Mouse (Mus musculus): Measurements from ENCODE around the gene Smg1. TPM values are rescaled to one million over a fixed set of nuclear protein-coding genes. Genes with fewer than 3 reads are reported as not detected.
A peak's percentile ranks its signal among the peaks of the same experiment; 100 is the strongest.

Smg1 gene
- polyA plus RNA-seq, 1 experiment from 2014 or later = 19.1 TPM

GRCm38 (mm10) chr7:118242911-118243412 lies 508 bp downstream of the Smg1 start:
- under 1% methylated on average over 48 of the region's 50 CpGs for WGBS
- H3K9me3 ChIP-seq (replicated peaks) = no peaks in the 10 kb centered on the region
- no peaks in the 10 kb centered on the region for H3K36me3 ChIP-seq (ENCODE audit: poor library complexity, severe bottlenecking)
- peak overlapping the region; percentile 94 for H3K27ac ChIP-seq
- H3K4me1 ChIP-seq = peaks cover 16% of the 10 kb centered on the region
- peak overlapping the region; percentile 97 for H3K4me3 ChIP-seq
- peak overlapping the region; percentile 97 for H3K9ac ChIP-seq
- H3K4me2 ChIP-seq = peak overlapping the region; percentile 83
- ATAC-seq = peak; percentile 55
- H3K27me3 ChIP-seq = no peaks in the 10 kb centered on the region

GRCm38 (mm10) chr7:118242309-118242708 lies 1.2 kb downstream of the Smg1 start:
- no peaks in the 10 kb centered on the region for H3K9me3 ChIP-seq (replicated peaks)
- ATAC-seq = no peak
- no peak overlapping the region for H3K27ac ChIP-seq
- peak overlapping the region; percentile 83 for H3K4me2 ChIP-seq
- H3K27me3 ChIP-seq = no peaks in the 10 kb centered on the region
- peaks cover 16% of the 10 kb centered on the region for H3K4me1 ChIP-seq
- WGBS = 20% methylated on average over 6 of the region's 6 CpGs
- H3K4me3 ChIP-seq = peak overlapping the region; percentile 97
- H3K36me3 ChIP-seq (ENCODE audit: poor library complexity, severe bottlenecking) = no peaks in the 10 kb centered on the region
- H3K9ac ChIP-seq = peak overlapping the region; percentile 97

- no peak for ATAC-seq
- Histone ChIP-seq H3K27ac (no peak overlapping the region), H3K4me2 (no peak overlapping the region), H3K9ac (no peak overlapping the region), H3K36me3 (ENCODE audit: poor library complexity, severe bottlenecking) (no peaks in the 10 kb centered on the region), H3K4me3 (no peak overlapping the region), H3K4me1 (peaks cover 16% of the 10 kb centered on the region), H3K9me3 (replicated peaks) (no peaks in the 10 kb centered on the region), H3K27me3 (no peaks in the 10 kb centered on the region)
Measured at GRCm38 (mm10) chr7:118240402-118240801, 3.1 kb downstream of the Smg1 start.

GRCm38 (mm10) chr7:118239996-118240395 lies 3.5 kb downstream of the Smg1 start:
- Histone ChIP-seq H3K4me2 (no peak overlapping the region), H3K27ac (no peak overlapping the region), H3K27me3 (no peaks in the 10 kb centered on the region), H3K9ac (no peak overlapping the region), H3K36me3 (ENCODE audit: poor library complexity, severe bottlenecking) (no peaks in the 10 kb centered on the region), H3K9me3 (replicated peaks) (no peaks in the 10 kb centered on the region), H3K4me3 (no peak overlapping the region), H3K4me1 (peaks cover 16% of the 10 kb centered on the region)
- ATAC-seq = no peak
- 94% methylated on average over 5 of the region's 5 CpGs for WGBS

- Histone ChIP-seq H3K36me3 (ENCODE audit: poor library complexity, severe bottlenecking) (no peaks in the 10 kb centered on the region), H3K27me3 (no peaks in the 10 kb centered on the region), H3K9ac (no peak overlapping the region), H3K9me3 (replicated peaks) (no peaks in the 10 kb centered on the region), H3K4me2 (no peak overlapping the region), H3K4me3 (no peak overlapping the region), H3K4me1 (peaks cover 9% of the 10 kb centered on the region), H3K27ac (no peak overlapping the region)
- no peak for ATAC-seq
Measured at GRCm38 (mm10) chr7:118236949-118237348, 6.5 kb downstream of the Smg1 start.

- 96% methylated on average over 1 of the region's 1 CpGs for WGBS
- Histone ChIP-seq H3K9ac (no peak overlapping the region), H3K36me3 (ENCODE audit: poor library complexity, severe bottlenecking) (no peaks in the 10 kb centered on the region), H3K9me3 (replicated peaks) (no peaks in the 10 kb centered on the region), H3K4me2 (no peak overlapping the region), H3K4me1 (no peaks in the 10 kb centered on the region), H3K27me3 (no peaks in the 10 kb centered on the region), H3K4me3 (no peak overlapping the region), H3K27ac (no peak overlapping the region)
- no peak for ATAC-seq
Measured at GRCm38 (mm10) chr7:118234236-118234635, 9.2 kb downstream of the Smg1 start.

GRCm38 (mm10) chr7:118232613-118233012 lies 10.9 kb downstream of the Smg1 start:
- Histone ChIP-seq H3K27me3 (no peaks in the 10 kb centered on the region), H3K9ac (no peak overlapping the region), H3K27ac (no peak overlapping the region), H3K4me2 (no peak overlapping the region), H3K9me3 (replicated peaks) (no peaks in the 10 kb centered on the region), H3K4me1 (no peaks in the 10 kb centered on the region), H3K36me3 (ENCODE audit: poor library complexity, severe bottlenecking) (no peaks in the 10 kb centered on the region), H3K4me3 (no peak overlapping the region)
- no peak for ATAC-seq

- Histone ChIP-seq H3K4me1 (no peaks in the 10 kb centered on the region), H3K4me3 (no peak overlapping the region), H3K9ac (no peak overlapping the region), H3K36me3 (ENCODE audit: poor library complexity, severe bottlenecking) (no peaks in the 10 kb centered on the region), H3K27me3 (no peaks in the 10 kb centered on the region), H3K27ac (no peak overlapping the region), H3K4me2 (no peak overlapping the region), H3K9me3 (replicated peaks) (no peaks in the 10 kb centered on the region)
- ATAC-seq = no peak
- 99% methylated on average over 2 of the region's 2 CpGs for WGBS
Measured at GRCm38 (mm10) chr7:118219777-118220176, 23.7 kb downstream of the Smg1 start.

GRCm38 (mm10) chr7:118206396-118206795 lies 37.1 kb downstream of the Smg1 start:
- WGBS = 96% methylated on average over 2 of the region's 2 CpGs
- no peaks in the 10 kb centered on the region for H3K27me3 ChIP-seq
- H3K4me2 ChIP-seq = no peak overlapping the region
- H3K27ac ChIP-seq = no peak overlapping the region
- no peak overlapping the region for H3K9ac ChIP-seq
- H3K36me3 ChIP-seq (ENCODE audit: poor library complexity, severe bottlenecking) = peaks cover 31% of the 10 kb centered on the region
- ATAC-seq = no peak
- H3K4me1 ChIP-seq = no peaks in the 10 kb centered on the region
- no peak overlapping the region for H3K4me3 ChIP-seq
- H3K9me3 ChIP-seq (replicated peaks) = no peaks in the 10 kb centered on the region

GRCm38 (mm10) chr7:118195756-118196155 lies 47.7 kb downstream of the Smg1 start:
- no peak for ATAC-seq
- no peaks in the 10 kb centered on the region for H3K9me3 ChIP-seq (replicated peaks)
- no peak overlapping the region for H3K9ac ChIP-seq
- peaks cover 9% of the 10 kb centered on the region for H3K4me1 ChIP-seq
- peaks cover 37% of the 10 kb centered on the region for H3K36me3 ChIP-seq (ENCODE audit: poor library complexity, severe bottlenecking)
- no peak overlapping the region for H3K4me2 ChIP-seq
- H3K4me3 ChIP-seq = no peak overlapping the region
- H3K27ac ChIP-seq = no peak overlapping the region
- H3K27me3 ChIP-seq = no peaks in the 10 kb centered on the region
- 26% methylated on average over 4 of the region's 4 CpGs for WGBS

- ATAC-seq = no peak
- no peak overlapping the region for H3K9ac ChIP-seq
- WGBS = 92% methylated on average over 4 of the region's 4 CpGs
- no peak overlapping the region for H3K4me3 ChIP-seq
- H3K27ac ChIP-seq = no peak overlapping the region
- H3K9me3 ChIP-seq (replicated peaks) = no peaks in the 10 kb centered on the region
- H3K36me3 ChIP-seq (ENCODE audit: poor library complexity, severe bottlenecking) = peaks cover 58% of the 10 kb centered on the region
- no peaks in the 10 kb centered on the region for H3K4me1 ChIP-seq
- no peaks in the 10 kb centered on the region for H3K27me3 ChIP-seq
- no peak overlapping the region for H3K4me2 ChIP-seq
Measured at GRCm38 (mm10) chr7:118185878-118186277, 57.6 kb downstream of the Smg1 start.

- 94% methylated on average over 1 of the region's 1 CpGs for WGBS
Measured at GRCm38 (mm10) chr7:118184604-118185003, 58.9 kb downstream of the Smg1 start.

GRCm38 (mm10) chr7:118181123-118181522 lies 62.3 kb downstream of the Smg1 start:
- H3K4me2 ChIP-seq = no peak overlapping the region
- no peaks in the 10 kb centered on the region for H3K27me3 ChIP-seq
- no peak for ATAC-seq
- H3K4me1 ChIP-seq = no peaks in the 10 kb centered on the region
- H3K9me3 ChIP-seq (replicated peaks) = no peaks in the 10 kb centered on the region
- peaks cover 69% of the 10 kb centered on the region for H3K36me3 ChIP-seq (ENCODE audit: poor library complexity, severe bottlenecking)
- WGBS = 93% methylated on average over 3 of the region's 3 CpGs
- H3K27ac ChIP-seq = no peak overlapping the region
- no peak overlapping the region for H3K4me3 ChIP-seq
- no peak overlapping the region for H3K9ac ChIP-seq

More at GRCm38 (mm10) chr7:118184604-118185003, 58.9 kb downstream of the Smg1 start:
- Histone ChIP-seq H3K27ac (no peak overlapping the region), H3K9ac (no peak overlapping the region), H3K4me3 (no peak overlapping the region), H3K4me2 (no peak overlapping the region), H3K4me1 (no peaks in the 10 kb centered on the region), H3K36me3 (ENCODE audit: poor library complexity, severe bottlenecking) (peaks cover 65% of the 10 kb centered on the region), H3K9me3 (replicated peaks) (no peaks in the 10 kb centered on the region), H3K27me3 (no peaks in the 10 kb centered on the region)
- no peak for ATAC-seq
